Mouse (Mus musculus) right cerebral cortex, adult 2 months (tissue): ENCODE data around the gene Ciao2b.
"Not testable (repeated sequence)": the region's sequence is repeated elsewhere in the genome, so short reads cannot be mapped to it uniquely, and the experiment has no call there.

Experiments used
- DNase-seq, 2 experiments: peaks; one replicate each; pipeline ENCODE4 v3.0.0; 2021 to 2022; ENCODE audit warnings: low spot score in 2 of 2

The Ciao2b gene

DNA sequence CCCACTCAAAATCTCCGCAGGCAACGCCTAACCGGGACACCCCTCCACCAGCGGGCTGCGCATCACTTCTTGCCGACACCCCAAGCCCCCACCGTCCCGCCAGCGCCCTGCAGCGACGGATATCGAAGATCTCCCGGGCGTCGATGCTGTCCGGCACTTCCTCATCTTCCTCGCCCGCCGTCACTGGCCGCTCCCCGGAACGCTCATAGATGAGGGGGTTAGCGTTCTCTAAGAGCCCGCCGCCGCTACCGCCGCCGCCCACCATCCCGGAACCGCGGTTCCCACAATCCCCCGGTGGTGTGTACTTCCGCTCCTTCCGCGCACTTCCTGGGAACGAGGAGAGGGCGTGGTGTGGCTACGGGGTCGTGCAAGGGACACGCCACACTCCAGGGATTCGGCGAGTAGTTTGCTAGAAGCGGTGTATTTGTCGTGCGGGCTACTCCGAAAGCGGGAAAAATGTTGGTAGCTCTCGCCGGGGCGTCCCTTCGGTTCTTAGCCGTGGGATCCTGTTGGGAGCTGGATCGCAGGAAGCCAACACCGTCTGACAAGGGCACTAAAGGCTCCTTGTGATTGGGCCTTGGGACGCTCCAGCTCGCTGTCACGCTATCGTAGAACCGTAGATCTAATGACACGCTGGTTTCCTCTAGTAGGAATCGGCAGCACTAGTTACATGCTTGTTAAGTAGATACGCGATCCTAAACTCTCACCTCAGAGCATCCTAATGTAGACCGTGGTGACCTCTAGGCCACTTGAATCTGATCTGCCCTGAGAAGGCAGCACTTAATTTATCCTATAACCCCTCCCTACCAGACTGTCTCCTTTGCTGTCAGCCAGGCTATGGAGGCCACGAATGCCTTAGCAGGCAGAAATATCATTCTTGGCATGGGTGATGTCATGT, at the start of gene Ciao2b:
Gene Ciao2b (minus strand): TSS at position 540 of the 898 bp plus-strand sequence.
- DNase-seq, result peak; percentile 90 to 92

- no peak for DNase-seq
Measured at GRCm38 (mm10) chr8:104688433-104688832, 46.7 kb upstream of the Ciao2b start.

- DNase-seq, result no peak
Measured at GRCm38 (mm10) chr8:104655614-104656013, 13.8 kb upstream of the Ciao2b start.

- DNase-seq, result peak; percentile 78 to 93
Measured at GRCm38 (mm10) chr8:104654984-104655383, 13.2 kb upstream of the Ciao2b start.

GRCm38 (mm10) chr8:104644187-104644586, 2.4 kb upstream of the Ciao2b start:
- not testable (repeated sequence) for DNase-seq

- DNase-seq, result no peak
Measured at GRCm38 (mm10) chr8:104642324-104642654, 524 bp upstream of the Ciao2b start.

GRCm38 (mm10) chr8:104640831-104641370, 864 bp downstream of the Ciao2b start:
- no peak for DNase-seq

DNA sequence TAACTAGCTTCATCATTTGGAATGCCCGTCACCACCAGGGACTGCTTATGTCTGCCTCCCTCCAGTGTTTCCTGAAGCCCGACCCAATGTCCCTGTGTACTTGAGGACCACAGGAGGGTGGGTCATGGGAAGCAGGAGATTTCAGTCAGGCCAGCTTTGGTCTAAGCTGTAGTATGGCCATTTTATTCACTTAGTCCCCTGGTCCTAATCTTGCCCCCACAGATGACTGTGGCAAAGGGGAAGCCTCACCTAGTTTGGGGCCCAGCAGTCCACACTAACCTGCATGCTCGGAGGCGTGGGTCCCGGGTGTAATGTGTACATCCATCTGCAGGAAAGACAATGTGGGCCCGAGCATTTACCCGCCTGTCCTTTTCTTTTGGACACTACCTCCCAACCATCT, 1.5 kb downstream of the Ciao2b start:
- DNase-seq, result no peak

DNA sequence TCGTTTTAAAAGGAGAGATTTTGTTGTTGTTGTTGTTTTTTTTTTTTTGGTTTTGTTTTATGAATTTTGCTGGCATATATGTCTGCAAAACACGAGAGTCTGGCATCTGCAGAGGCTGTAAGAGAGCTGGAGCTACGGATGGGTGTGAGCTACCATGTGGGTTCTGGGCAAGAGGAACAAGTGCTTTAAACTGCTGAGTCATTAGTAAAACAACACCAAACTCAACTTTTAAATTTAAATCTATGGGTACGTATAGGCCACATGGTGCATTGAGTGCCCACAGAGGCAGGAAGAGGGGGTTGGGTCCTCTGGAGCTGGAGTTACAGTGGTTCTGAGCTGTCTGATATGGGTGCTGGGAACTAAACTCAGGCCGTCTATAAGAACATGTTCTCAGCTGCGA, 3.8 kb downstream of the Ciao2b start:
- no peak for DNase-seq

GRCm38 (mm10) chr8:104635004-104635710, 6.6 kb downstream of the Ciao2b start:
- no peak for DNase-seq

- no peak for DNase-seq
Measured at GRCm38 (mm10) chr8:104633156-104633744, 8.5 kb downstream of the Ciao2b start.

GRCm38 (mm10) chr8:104632486-104632885, 9.3 kb downstream of the Ciao2b start:
- peak; percentile 59 to 64 for DNase-seq

DNA sequence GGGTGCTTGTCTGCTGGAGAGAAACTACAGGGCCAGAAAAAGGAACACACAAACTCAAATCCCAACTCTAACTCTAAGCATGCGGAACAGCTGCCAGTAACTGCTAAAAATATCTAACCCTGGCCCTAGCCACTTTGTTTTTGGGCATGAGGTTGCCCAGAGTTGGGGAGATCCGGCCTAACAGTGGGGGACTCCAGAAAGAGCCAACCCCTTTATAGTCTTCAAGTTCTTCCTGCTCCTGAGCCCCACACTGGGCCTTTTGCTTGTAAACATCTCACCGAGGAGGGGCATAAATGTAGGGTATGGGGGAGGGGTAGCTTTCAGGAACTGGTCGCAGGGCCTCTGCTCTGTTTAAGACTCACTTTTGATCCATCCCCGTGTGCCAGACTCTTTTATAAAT, 9.8 kb downstream of the Ciao2b start:
- DNase-seq, result no peak

GRCm38 (mm10) chr8:104630981-104631663, 10.6 kb downstream of the Ciao2b start, which contains the start of gene Rrad:
Rrad (minus strand) TSS chr8:104631327.
- no peak for DNase-seq

DNA sequence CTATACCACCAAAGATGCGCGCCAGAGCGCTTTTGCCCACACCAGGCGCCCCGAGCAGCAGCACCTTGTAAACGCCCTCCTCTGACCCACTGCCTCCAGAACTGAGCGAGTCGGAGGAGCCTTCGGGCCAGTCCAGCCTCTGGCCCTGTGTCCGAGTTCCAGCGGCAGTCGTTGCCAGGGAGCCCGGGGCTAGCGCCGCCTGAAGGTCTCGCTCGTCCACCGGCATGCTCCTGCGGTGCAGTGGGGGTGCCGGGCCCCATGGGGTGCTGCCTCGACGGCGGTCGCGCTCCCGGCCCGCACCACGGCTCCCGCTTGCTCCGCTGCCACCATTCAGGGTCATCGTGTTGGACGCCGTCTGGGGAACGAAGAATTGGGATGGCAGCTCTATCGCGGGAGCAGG, 11.2 kb downstream of the Ciao2b start:
- DNase-seq, result no peak

DNA sequence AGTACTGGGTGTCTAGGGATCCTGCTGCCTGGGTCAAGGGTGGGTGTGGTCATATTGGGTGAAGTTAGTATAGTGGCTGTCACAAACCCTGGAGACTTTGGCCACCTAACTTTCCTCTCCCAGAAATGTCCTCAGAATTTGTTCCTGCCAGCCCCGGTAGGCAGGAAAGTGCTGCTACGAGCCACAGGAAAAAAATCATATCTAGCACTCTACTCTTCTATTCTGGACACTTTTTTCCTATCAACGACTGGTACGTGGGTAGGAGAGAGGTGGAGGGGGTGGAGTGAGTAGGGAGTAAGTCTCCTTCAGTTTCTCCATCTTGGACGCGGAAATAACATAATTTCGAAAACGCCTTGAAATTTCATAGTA, 11.7 kb downstream of the Ciao2b start:
- no peak for DNase-seq

GRCm38 (mm10) chr8:104629306-104630110, 12.3 kb downstream of the Ciao2b start:
- DNase-seq, result no peak

DNA sequence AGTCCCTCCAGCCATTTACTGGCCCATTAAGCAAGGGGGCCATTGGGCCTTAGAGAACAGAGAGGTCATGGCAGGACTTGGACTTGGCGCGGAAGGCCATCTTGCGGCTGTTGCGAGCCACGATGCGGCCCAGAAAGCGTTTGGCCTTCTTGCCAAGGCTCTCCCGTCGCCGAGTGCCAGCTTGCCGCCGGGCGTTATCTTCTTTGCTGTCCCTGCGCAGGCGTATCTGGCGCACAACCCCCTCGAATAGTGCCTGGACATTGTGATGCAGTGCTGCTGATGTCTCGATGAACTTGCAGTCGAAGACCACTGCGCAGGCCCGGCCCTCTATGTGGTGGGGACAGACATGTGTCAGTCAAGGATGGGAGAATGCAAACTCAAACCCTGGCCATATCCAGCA, 13.4 kb downstream of the Ciao2b start:
- DNase-seq, result no peak

GRCm38 (mm10) chr8:104627065-104627740, 14.6 kb downstream of the Ciao2b start:
- no peak for DNase-seq

- no peak for DNase-seq
Measured at GRCm38 (mm10) chr8:104624161-104624560, 17.6 kb downstream of the Ciao2b start, which contains the start of gene Cdh16. Cdh16 (minus strand) TSS chr8:104624396.
